Mouse (Mus musculus) lung, postnatal 0 days (tissue): ENCODE results near the gene Prnp.

Source experiments
- CTCF ChIP-seq: IDR thresholded peaks from 2 replicates; pipeline ENCODE4 v1.5.1; 2016; ENCODE audit warnings: antibody characterized with exemption, mild to moderate bottlenecking
- EP300 ChIP-seq: IDR thresholded peaks from 2 replicates; pipeline ENCODE4 v1.6.1; 2016; ENCODE audit warnings: antibody characterized with exemption, mild to moderate bottlenecking, control low read depth

DNA sequence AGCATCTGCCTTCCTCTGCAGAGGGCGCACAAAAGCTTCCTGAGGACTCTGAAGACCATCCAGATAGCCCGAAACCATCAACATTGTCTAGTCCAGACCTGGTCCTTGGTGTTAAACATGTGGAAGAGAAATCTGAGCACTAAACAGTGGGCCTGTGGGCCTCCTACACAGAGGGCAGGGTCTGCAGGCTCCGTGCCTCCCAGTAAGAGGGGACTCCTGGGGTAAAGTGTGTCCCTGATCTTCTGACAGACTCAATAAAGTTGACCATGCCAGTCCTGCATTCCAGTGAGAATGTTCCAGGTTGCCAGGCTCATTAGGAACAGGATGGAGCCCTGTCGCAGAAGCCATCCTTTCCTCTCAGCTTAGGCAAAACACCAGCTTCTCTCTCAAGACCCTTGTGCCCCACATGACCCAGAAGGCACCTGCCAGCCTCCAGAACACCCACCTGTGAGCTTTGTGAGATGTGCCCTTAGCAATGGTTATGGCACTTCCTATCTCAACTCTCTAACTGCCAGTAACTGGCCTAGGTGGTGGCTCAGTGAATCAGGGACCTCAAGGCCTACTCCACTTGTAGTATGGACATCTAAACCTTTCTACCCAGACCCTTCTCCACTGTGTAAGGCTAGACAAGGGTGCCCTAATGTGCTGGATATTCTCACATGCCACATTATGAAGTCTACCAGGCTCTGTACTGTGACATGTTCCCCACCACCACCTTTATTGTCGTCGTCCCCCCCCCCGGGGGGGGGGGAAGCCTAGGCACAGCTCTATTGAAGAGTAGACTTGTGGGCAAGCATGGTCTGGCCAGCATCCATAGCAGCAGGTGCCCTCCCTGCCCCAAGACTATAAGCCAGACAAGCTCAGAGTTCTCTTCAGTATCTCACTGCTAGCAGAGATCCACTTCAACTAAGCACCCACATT, 46.9 kb downstream of the Prnp start:
- no peak for TF ChIP-seq CTCF
- TF ChIP-seq EP300, result no peak
